In the genomic region with DNA sequence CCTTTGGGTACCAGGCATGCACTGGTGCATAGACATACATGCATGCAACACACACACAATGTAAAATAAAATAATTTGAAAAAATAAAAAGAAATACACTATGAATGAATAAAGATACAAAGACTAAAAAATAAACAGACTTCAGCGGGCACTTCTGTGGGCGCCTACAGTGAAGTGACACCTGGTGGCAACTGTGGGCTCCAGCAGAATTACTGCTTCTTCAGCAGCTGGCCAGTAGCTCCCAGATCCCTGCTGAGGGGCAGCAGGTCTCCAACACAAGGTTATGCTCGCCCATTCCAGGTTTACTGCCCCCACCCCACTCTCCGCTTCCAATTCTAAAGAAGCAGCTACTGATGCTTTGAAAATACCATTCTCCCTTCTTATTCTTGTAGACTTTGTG, we compare ENCODE assay signal across 1 mouse cellular context.
A peak's percentile ranks its signal among the peaks of the same experiment; 100 is the strongest.
TF ChIP-seq lines count a peak whose summit lies in the region.

No protein-coding gene starts in this region.

TF ChIP-seq in CH12.LX, 34 proteins besides CTCF, POLR2A, EP300 and RAD21:
- TF ChIP-seq IRF4 (IDR thresholded peaks at IDR 0.05; ENCODE audit: low read depth, low read length) (peak; percentile 38; the same call in 1 of the 2 replicates), NRF1 (IDR thresholded peaks at IDR 0.05; ENCODE audit: low read depth, low read length) (no peak), SMC3 (IDR thresholded peaks at IDR 0.05; ENCODE audit: low read depth, low read length) (peak; percentile 86)
